Mouse (Mus musculus) midbrain, embryonic 14.5 days (tissue): Measurements from ENCODE around the gene Ciao1. TPM values are rescaled to one million over a fixed set of nuclear protein-coding genes. Genes with fewer than 3 reads are reported as not detected.
"Not testable (repeated sequence)": the region's sequence is repeated elsewhere in the genome, so short reads cannot be mapped to it uniquely, and the experiment has no call there.

Experiments
- ATAC-seq: fragments of 200-750 bp; cut with Nextera tagmentation; 2 replicates; pipeline ENCODE4 v1.8.0; 2017; ENCODE audit warnings: moderate number of reproducible peaks, moderate library complexity; ENCODE audit not compliant: low FRiP score, low TSS enrichment
- DNase-seq: peaks from one replicate; pipeline ENCODE4 v3.0.0-alpha.2; 2015
- H3K27ac ChIP-seq: fragments of 300-500 bp; sonication (generic); replicated peaks from 2 replicates; pipeline ENCODE4 v1.5.1; 2014; ENCODE audit warnings: mild to moderate bottlenecking, low read depth, low read length, moderate library complexity
- H3K27me3 ChIP-seq: fragments of 300-500 bp; sonication (generic); 2 replicates; pipeline ENCODE4 v1.6.1; 2014; ENCODE audit warnings: low read length, control low read depth, mixed read lengths; ENCODE audit not compliant: control insufficient read depth, insufficient read depth
- H3K36me3 ChIP-seq: fragments of 300-500 bp; sonication (generic); 2 replicates; pipeline ENCODE4 v1.6.1; 2014; ENCODE audit warnings: low read length, control low read depth; ENCODE audit not compliant: control insufficient read depth, insufficient read depth
- H3K4me1 ChIP-seq: fragments of 300-500 bp; sonication (generic); 2 replicates; pipeline ENCODE4 v1.6.1; 2014; ENCODE audit warnings: mild to moderate bottlenecking, antibody characterized with exemption, low read length, control low read depth; ENCODE audit not compliant: control insufficient read depth, insufficient read depth
- H3K4me2 ChIP-seq: fragments of 300-500 bp; sonication (generic); 2 replicates; pipeline ENCODE4 v1.6.1; 2014; ENCODE audit warnings: mild to moderate bottlenecking, low read length, moderate library complexity
- H3K4me3 ChIP-seq: fragments of 300-500 bp; sonication (generic); replicated peaks from 2 replicates; pipeline ENCODE4 v1.5.1; 2014; ENCODE audit warnings: low read depth, low read length
- H3K9ac ChIP-seq: fragments of 300-500 bp; sonication (generic); replicated peaks from 2 replicates; pipeline ENCODE4 v1.6.1; 2014; ENCODE audit warnings: mild to moderate bottlenecking, low read length, moderate library complexity
- H3K9me3 ChIP-seq: fragments of 300-500 bp; sonication (generic); 2 replicates; pipeline ENCODE4 v1.6.1; 2016; ENCODE audit warnings: low read length, control low read depth, mixed read lengths; ENCODE audit not compliant: control insufficient read depth
- WGBS: fragments of 180-500 bp; shearing (Covaris S2); extraction: QIAGEN DNeasy Blood & Tissue Kit; methylation state at CpG from one replicate; pipeline ENCODE4 v1.1.7; 2014; 5-methylcytosine and 5-hydroxymethylcytosine counted together
- polyA plus RNA-seq: library from polyadenylated mRNA; unstranded; fragments of >200 nt; fragmentation: Nextera tagmentation; extraction: Ambion mirVana; gene quantifications from 2 replicates; pipeline ENCODE4 v1.2.1, GENCODE M21; 2014

Gene Ciao1
- polyA plus RNA-seq, 1 experiment from 2014 or later: 56.4 TPM

DNA sequence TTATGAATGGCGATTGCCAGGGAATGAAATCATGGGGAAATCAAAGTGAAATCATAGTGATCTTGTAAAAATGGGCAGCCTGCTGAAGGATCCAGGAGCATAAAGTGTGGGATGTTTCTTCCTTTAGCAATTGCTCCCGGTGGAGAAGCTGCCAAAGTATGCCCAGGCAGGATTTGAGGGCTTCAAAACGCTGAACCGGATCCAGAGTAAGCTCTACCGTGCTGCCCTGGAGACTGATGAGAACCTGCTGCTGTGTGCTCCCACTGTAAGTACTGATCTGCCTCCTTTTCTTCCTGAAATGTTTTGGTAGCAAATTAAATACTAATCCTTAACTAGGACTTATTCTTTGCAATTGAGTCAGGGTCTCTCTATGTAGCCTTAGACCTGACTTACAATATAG is 29.9 kb downstream of the Ciao1 start:
- no peaks in the 10 kb centered on the region for H3K9me3 ChIP-seq
- no peak for DNase-seq
- H3K4me1 ChIP-seq: no peaks in the 10 kb centered on the region
- no peak overlapping the region for H3K27ac ChIP-seq
- H3K27me3 ChIP-seq: no peaks in the 10 kb centered on the region
- no peak overlapping the region for H3K4me3 ChIP-seq
- no peak for ATAC-seq
- H3K4me2 ChIP-seq: no peak overlapping the region
- H3K9ac ChIP-seq: no peak overlapping the region
- 98% methylated on average over 5 of the region's 5 CpGs for WGBS
- H3K36me3 ChIP-seq: peaks cover 95% of the 10 kb centered on the region

DNA sequence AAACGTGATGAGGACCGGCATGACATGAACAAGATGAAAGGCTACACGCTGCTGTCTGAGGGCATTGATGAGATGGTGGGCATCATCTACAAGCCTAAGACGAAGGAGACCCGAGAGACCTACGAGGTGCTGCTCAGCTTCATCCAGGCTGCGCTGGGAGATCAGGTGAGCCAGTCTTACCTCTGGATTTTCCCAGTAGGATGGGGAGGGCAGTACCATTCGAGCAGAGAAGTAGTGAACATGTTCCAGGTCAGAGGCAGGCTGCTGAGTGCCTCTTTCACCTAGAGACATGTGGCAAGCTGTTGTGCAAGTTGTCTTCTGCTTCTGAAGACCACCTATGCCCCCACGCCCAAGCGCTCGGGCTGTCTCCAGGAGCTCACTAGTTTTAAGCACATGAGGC is 36.9 kb downstream of the Ciao1 start:
- no peak for ATAC-seq
- H3K4me2 ChIP-seq: no peak overlapping the region

DNA sequence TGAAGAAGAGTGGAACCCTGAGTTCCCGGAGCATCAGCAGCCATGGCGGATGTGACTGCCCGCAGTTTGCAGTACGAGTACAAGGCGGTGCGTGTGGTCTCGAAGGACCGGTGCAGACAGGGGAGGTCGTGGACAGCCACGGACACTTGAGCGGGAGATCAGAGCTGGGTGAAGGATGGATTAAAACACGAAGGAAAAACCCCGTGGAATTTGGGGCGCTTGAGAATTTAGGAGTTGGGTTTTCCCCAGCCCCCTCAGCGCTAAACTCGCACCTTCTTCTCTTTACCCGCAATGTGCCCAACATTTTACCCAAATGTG is 39.2 kb downstream of the Ciao1 start:
- H3K9me3 ChIP-seq: no peaks in the 10 kb centered on the region
- peak overlapping the region; percentile 71 for H3K27ac ChIP-seq
- H3K36me3 ChIP-seq: peaks cover 34% of the 10 kb centered on the region
- peak overlapping the region; percentile 80 for H3K4me2 ChIP-seq
- H3K27me3 ChIP-seq: no peaks in the 10 kb centered on the region
- peaks cover 9% of the 10 kb centered on the region for H3K4me1 ChIP-seq
- DNase-seq (no peak), ATAC-seq (no peak; the same call in 1 of the 2 replicates)
- WGBS: 0% methylated on average over 17 of the region's 17 CpGs
- peak overlapping the region; percentile 73 for H3K4me3 ChIP-seq
- H3K9ac ChIP-seq: peak overlapping the region; percentile 66

More for the DNA sequence above, 36.9 kb downstream of the Ciao1 start:
- Histone ChIP-seq H3K36me3 (peaks cover 56% of the 10 kb centered on the region), H3K27me3 (no peaks in the 10 kb centered on the region), H3K27ac (no peak overlapping the region), H3K9ac (no peak overlapping the region), H3K4me3 (no peak overlapping the region), H3K4me1 (peaks cover 9% of the 10 kb centered on the region), H3K9me3 (no peaks in the 10 kb centered on the region)
- no peak for DNase-seq
- 95% methylated on average over 11 of the region's 11 CpGs for WGBS

DNA sequence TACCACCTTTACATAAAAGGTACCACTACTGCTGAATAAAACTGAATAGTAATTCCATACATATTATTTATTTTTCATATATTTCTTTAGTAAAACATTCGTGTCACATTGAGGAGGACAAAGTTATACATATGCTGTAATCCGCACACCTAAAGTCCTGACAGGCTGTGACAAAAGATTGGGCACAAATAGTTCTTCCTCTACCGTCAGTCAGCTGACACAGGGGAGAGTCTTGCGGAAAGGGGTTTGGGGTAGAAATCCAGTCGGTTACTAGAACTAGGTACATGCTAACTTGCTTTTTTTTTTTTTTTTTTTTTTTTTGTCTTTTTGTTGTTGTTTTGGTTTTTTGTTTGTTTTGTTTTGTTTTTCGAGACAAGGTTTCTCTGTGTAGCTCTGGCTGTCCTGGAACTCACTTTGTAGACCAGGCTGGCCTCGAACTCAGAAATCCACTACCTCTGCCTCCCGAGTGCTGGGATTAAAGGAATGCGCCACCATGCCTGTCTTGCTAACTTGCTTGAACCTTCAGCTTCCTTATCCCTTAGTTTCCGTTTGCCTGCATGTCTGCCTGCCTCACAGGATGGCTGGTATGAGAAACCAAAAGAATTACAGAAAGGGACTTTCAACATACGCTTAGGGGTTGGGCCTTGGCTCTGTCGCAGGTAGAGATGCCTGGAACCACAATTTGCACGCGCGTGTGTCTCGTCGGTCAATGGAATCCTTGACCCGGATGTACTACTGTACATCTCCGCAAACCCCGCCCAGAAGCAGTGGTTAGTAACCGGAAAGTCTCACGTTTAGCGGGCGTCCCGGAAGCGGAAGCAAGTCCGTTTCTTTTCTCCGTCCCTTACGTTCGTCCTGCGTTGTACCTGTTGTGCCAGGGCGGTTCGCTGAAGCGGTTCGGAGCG is 39.8 kb downstream of the Ciao1 start, which contains the start of the genes 1810024B03Rik and Snrnp200:
1810024B03Rik (minus strand) TSS at position 734 of the 905 bp plus-strand sequence.
Snrnp200 (plus strand) TSS at position 840 of the 905 bp plus-strand sequence.
- WGBS: 11% methylated on average over 36 of the region's 36 CpGs
- Histone ChIP-seq H3K27ac (peak within 1 kb of the TSS; percentile 71), H3K27me3 (no peaks in the 10 kb centered on the region), H3K4me1 (peaks cover 9% of the 10 kb centered on the region), H3K36me3 (peaks cover 29% of the 10 kb centered on the region), H3K4me3 (peak within 1 kb of the TSS; percentile 73), H3K4me2 (peak within 1 kb of the TSS; percentile 80), H3K9ac (peak within 1 kb of the TSS; percentile 66), H3K9me3 (no peaks in the 10 kb centered on the region)
- peak; percentile 98 for DNase-seq
- ATAC-seq: peak; percentile 98

DNA sequence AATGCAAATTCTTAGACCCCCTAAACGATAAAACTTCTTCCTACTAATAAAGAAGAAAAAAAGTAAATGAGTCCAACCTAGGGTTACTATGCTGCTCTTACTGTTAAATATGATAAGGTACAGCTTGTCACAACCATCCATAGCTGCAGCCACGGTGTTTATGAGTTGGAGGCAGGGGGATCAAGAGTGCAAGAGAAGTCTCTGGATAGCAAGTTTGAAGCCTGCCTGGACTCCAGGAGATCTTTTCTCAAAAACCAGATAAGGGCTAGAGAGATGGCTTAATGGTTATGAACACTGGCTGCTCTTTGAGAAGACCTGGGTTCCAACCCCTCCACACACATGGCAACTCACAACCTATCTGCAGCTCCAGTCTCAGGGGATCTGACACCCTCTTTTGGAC is 40.7 kb downstream of the Ciao1 start:
- no peak for DNase-seq
- 95% methylated on average over 2 of the region's 2 CpGs for WGBS
- H3K9me3 ChIP-seq: no peaks in the 10 kb centered on the region
- no peak overlapping the region for H3K9ac ChIP-seq
- H3K4me1 ChIP-seq: peaks cover 9% of the 10 kb centered on the region
- no peak overlapping the region for H3K4me3 ChIP-seq
- ATAC-seq: no peak
- H3K36me3 ChIP-seq: peaks cover 20% of the 10 kb centered on the region
- H3K27ac ChIP-seq: no peak overlapping the region
- no peak overlapping the region for H3K4me2 ChIP-seq
- H3K27me3 ChIP-seq: no peaks in the 10 kb centered on the region

DNA sequence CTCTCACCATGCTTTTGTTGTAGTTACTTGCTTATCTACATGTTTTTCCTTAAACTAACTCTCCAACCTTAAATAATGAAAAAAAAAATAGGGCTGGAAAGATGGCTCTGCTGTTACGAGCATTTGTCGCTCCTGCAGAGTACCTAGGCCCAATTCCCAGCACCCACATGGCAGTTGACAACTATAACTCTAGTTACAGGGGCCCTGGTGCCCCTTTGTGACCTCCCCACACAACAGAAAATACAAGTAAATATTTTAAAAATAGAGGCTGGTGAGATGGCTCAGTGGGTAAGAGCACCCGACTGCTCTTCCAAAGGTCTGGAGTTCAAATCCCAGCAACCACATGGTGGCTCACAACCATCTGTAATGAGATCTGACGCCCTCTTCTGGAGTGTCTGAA is 41.7 kb downstream of the Ciao1 start:
- not testable (repeated sequence) for H3K4me1 ChIP-seq, H3K4me2 ChIP-seq, H3K27me3 ChIP-seq, H3K9me3 ChIP-seq, ATAC-seq, H3K27ac ChIP-seq, DNase-seq, H3K4me3 ChIP-seq, H3K9ac ChIP-seq
- WGBS: 85% methylated on average over 4 of the region's 4 CpGs
- peaks cover 10% of the 10 kb centered on the region for H3K36me3 ChIP-seq

DNA sequence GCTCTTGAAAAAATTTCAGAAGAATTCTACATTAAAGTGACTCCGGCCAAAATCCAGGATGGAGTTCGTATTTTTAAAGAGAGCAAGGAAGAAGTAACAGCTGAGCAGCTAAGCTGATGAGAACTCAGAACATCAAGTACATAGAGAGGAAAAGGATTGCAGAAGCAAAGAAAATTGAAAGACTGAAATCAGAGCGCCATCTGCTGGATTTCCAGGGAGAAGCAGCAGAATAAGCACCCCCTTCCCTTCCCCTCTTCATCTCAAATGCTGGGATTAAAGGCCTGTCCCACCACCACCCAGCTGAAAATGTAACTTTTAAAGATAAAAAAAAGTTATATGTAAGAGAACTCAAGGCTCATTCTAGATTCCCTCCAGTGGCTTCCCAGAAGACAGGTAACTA is 42.7 kb downstream of the Ciao1 start:
- 37% methylated on average over 3 of the region's 3 CpGs for WGBS
- Histone ChIP-seq H3K9ac (no peak overlapping the region), H3K4me1 (peaks cover 9% of the 10 kb centered on the region), H3K36me3 (peaks cover 2% of the 10 kb centered on the region; the same call in 1 of the 2 replicates), H3K27ac (no peak overlapping the region), H3K27me3 (no peaks in the 10 kb centered on the region), H3K4me2 (no peak overlapping the region), H3K4me3 (no peak overlapping the region), H3K9me3 (no peaks in the 10 kb centered on the region)
- no peak for ATAC-seq
- DNase-seq: peak; percentile 84
